Mouse (Mus musculus) brain, embryonic 14.5 days (tissue): ENCODE measurements at regions not wholly inside any gene's neighbourhood (a gene's known extent, or its start where the extent isn't known, plus 50 kb on each side); places are given as distances from the start of the nearest gene placed in this dataset.

Experiments used
- CTCF ChIP-seq: fragments of 200-500 bp; IDR thresholded peaks from 2 replicates; pipeline ENCODE4 v1.5.1; 2012; ENCODE audit warnings: inconsistent platforms, mild to moderate bottlenecking, moderate library complexity, borderline replicate concordance; ENCODE audit not compliant: insufficient read depth, insufficient read length; ENCODE audit errors: extremely low read depth
- POLR2A ChIP-seq: fragments of 200-500 bp; IDR thresholded peaks from 2 replicates; pipeline ENCODE4 v1.6.1; 2012; ENCODE audit warnings: mild to moderate bottlenecking, inconsistent platforms, borderline replicate concordance; ENCODE audit not compliant: poor library complexity, insufficient read depth, insufficient read length, severe bottlenecking; ENCODE audit errors: extremely low read depth

- TF ChIP-seq CTCF (no peak), POLR2A (no peak)
These were observed 281.0 kb upstream of the Tle1 start for GRCm38 (mm10) chr4:72481748-72482147.
